Mouse (Mus musculus) hindbrain, embryonic 13.5 days (tissue): Measurements from ENCODE around the gene Gatad1. TPM values are rescaled to one million over a fixed set of nuclear protein-coding genes. Genes with fewer than 3 reads are reported as not detected.
"Not testable (repeated sequence)": the region's sequence is repeated elsewhere in the genome, so short reads cannot be mapped to it uniquely, and the experiment has no call there.

Experiments
- ATAC-seq: fragments of 200-750 bp; cut with Nextera tagmentation; 2 replicates; pipeline ENCODE4 v1.8.0; 2017; ENCODE audit warnings: moderate TSS enrichment; ENCODE audit not compliant: low FRiP score
- H3K27ac ChIP-seq: fragments of 300-500 bp; sonication (generic); 2 replicates; pipeline ENCODE4 v1.5.1; 2015; ENCODE audit warnings: inconsistent platforms, mild to moderate bottlenecking, moderate library complexity
- H3K27me3 ChIP-seq: fragments of 300-500 bp; sonication (generic); 2 replicates; pipeline ENCODE4 v1.6.1; 2015; ENCODE audit warnings: mild to moderate bottlenecking, inconsistent platforms
- H3K36me3 ChIP-seq: fragments of 300-500 bp; sonication (generic); 2 replicates; pipeline ENCODE4 v1.6.1; 2015; ENCODE audit warnings: mild to moderate bottlenecking, inconsistent platforms
- H3K4me1 ChIP-seq: fragments of 300-500 bp; sonication (generic); replicated peaks from 2 replicates; pipeline ENCODE4 v1.6.1; 2015; ENCODE audit warnings: inconsistent platforms
- H3K4me2 ChIP-seq: fragments of 300-500 bp; sonication (generic); 2 replicates; pipeline ENCODE4 v1.6.1; 2015; ENCODE audit warnings: inconsistent platforms, mild to moderate bottlenecking, moderate library complexity
- H3K4me3 ChIP-seq: fragments of 300-500 bp; sonication (generic); 2 replicates; pipeline ENCODE4 v1.5.1; 2015; ENCODE audit warnings: mild to moderate bottlenecking, inconsistent platforms
- H3K9ac ChIP-seq: fragments of 300-500 bp; sonication (generic); 2 replicates; pipeline ENCODE4 v1.6.1; 2015; ENCODE audit warnings: mild to moderate bottlenecking, inconsistent platforms
- H3K9me3 ChIP-seq: fragments of 300-500 bp; sonication (generic); 2 replicates; pipeline ENCODE4 v1.6.1; 2016; ENCODE audit warnings: inconsistent platforms
- WGBS: fragments of 180-500 bp; shearing (Covaris S2); methylation state at CpG from one replicate; pipeline ENCODE4 v1.1.7; 2015; 5-methylcytosine and 5-hydroxymethylcytosine counted together
- polyA plus RNA-seq: library from polyadenylated mRNA; unstranded; fragments of >200 nt; fragmentation: Nextera tagmentation; extraction: Ambion mirVana; gene quantifications from 2 replicates; pipeline ENCODE4 v1.2.1, GENCODE M21; 2015

Gatad1 gene
- 63.4 and 65.8 TPM in 2 replicates for polyA plus RNA-seq

DNA sequence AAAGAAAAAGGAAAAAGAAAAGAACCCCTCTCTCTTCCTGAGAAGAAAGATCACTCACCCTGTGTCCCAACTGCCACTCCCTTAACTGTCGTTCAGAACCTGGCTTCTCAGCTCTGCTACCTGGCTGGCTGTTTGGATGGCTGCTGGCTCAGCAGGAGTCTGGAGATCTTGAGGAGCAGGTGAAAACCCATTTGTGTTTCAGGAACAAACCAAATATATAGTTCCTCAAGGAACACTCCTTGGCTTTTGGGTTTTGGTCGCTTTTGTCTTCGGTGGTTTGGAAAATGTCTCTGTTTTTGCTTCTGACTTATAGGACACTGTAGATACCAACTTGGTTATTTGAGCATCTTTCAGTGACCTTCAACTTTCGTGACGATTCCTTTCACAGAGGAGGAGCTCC, at the start of gene Gatad1:
TSS of gene Gatad1 (minus strand) at position 101 of the 400 bp plus-strand sequence.
- H3K36me3 ChIP-seq = no peaks in the 10 kb centered on the region
- no peaks in the 10 kb centered on the region for H3K9me3 ChIP-seq
- no peaks in the 10 kb centered on the region for H3K27me3 ChIP-seq
- no peak within 1 kb of the TSS for H3K27ac ChIP-seq
- no peak for ATAC-seq
- no peak within 1 kb of the TSS for H3K4me3 ChIP-seq
- WGBS = 77% methylated on average over 5 of the region's 5 CpGs
- no peak within 1 kb of the TSS for H3K4me2 ChIP-seq
- no peak within 1 kb of the TSS for H3K9ac ChIP-seq
- no peaks in the 10 kb centered on the region for H3K4me1 ChIP-seq

- Histone ChIP-seq H3K27ac (no peak overlapping the region), H3K4me2 (no peak overlapping the region), H3K36me3 (peaks cover 55% of the 10 kb centered on the region), H3K4me1 (no peaks in the 10 kb centered on the region), H3K4me3 (no peak overlapping the region), H3K9me3 (no peaks in the 10 kb centered on the region), H3K9ac (no peak overlapping the region), H3K27me3 (no peaks in the 10 kb centered on the region)
- 67% methylated on average over 4 of the region's 4 CpGs for WGBS
- no peak for ATAC-seq
These were observed 45.2 kb upstream of the Gatad1 start for GRCm38 (mm10) chr5:3702180-3702579.

- no peak overlapping the region for H3K27ac ChIP-seq
- no peak overlapping the region for H3K4me2 ChIP-seq
- H3K9ac ChIP-seq = no peak overlapping the region
- H3K4me3 ChIP-seq = no peak overlapping the region
- 94% methylated on average over 5 of the region's 5 CpGs for WGBS
- no peak for ATAC-seq
- H3K27me3 ChIP-seq = no peaks in the 10 kb centered on the region
- no peaks in the 10 kb centered on the region for H3K9me3 ChIP-seq
- H3K4me1 ChIP-seq = no peaks in the 10 kb centered on the region
- H3K36me3 ChIP-seq = peaks cover 68% of the 10 kb centered on the region
These were observed 43.0 kb upstream of the Gatad1 start for GRCm38 (mm10) chr5:3700025-3700424.

GRCm38 (mm10) chr5:3696031-3696430, 39.0 kb upstream of the Gatad1 start:
- Histone ChIP-seq H3K4me2 (no peak overlapping the region), H3K4me1 (no peaks in the 10 kb centered on the region), H3K9ac (no peak overlapping the region), H3K27me3 (no peaks in the 10 kb centered on the region), H3K27ac (no peak overlapping the region), H3K36me3 (peaks cover 85% of the 10 kb centered on the region), H3K4me3 (no peak overlapping the region), H3K9me3 (no peaks in the 10 kb centered on the region)
- ATAC-seq = no peak
- 82% methylated on average over 3 of the region's 3 CpGs for WGBS

DNA sequence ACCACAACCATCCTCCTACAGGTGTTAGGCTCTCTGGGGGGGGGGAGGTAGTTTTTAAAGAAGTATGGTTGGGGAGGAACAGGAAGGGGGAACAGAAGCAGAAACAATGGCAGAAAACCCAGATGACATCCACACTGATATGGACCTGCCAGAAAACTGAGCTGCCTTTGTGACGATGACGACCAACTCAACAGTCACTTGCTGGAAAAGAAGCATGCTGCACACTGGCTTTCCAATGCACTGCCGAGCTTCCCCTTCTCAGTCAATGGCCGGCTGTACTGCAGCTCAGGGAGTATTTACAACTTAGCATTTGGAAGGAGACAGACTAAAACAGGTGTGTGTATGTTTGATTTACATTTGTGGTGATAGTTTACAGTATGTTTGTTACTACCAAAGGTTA, 38.2 kb upstream of the Gatad1 start:
- Histone ChIP-seq H3K27me3 (no peaks in the 10 kb centered on the region), H3K9me3 (no peaks in the 10 kb centered on the region), H3K9ac (no peak overlapping the region), H3K4me1 (no peaks in the 10 kb centered on the region), H3K4me3 (no peak overlapping the region), H3K36me3 (peaks cover 80% of the 10 kb centered on the region), H3K4me2 (no peak overlapping the region), H3K27ac (no peak overlapping the region)
- 88% methylated on average over 4 of the region's 4 CpGs for WGBS
- ATAC-seq = no peak

DNA sequence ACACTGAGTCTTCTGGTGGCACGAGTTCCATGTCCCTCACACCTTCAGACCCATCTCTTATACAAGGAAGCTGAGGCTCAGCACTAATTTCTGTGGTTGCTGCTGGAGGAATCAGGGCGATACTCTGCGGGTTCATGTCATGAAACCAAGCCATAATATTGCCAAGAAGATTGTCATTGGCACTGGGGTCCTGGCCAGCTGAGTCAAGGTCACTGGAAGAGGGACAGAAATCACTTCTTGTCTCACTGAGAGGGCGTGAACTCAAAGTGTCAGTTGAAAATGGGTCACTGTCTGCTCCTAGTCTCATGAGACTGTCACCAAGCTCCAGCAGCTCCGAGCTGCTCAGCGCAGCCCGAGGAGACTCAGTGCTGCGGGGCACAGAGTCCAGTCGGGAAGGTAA, 36.0 kb upstream of the Gatad1 start:
- Histone ChIP-seq H3K4me3 (no peak overlapping the region), H3K4me1 (no peaks in the 10 kb centered on the region), H3K36me3 (peaks cover 84% of the 10 kb centered on the region), H3K4me2 (no peak overlapping the region), H3K27ac (no peak overlapping the region), H3K9ac (no peak overlapping the region), H3K9me3 (no peaks in the 10 kb centered on the region), H3K27me3 (no peaks in the 10 kb centered on the region)
- no peak for ATAC-seq
- 94% methylated on average over 9 of the region's 9 CpGs for whole genome bisulfite sequencing

GRCm38 (mm10) chr5:3691283-3691682, 34.3 kb upstream of the Gatad1 start:
- Histone ChIP-seq H3K9me3 (no peaks in the 10 kb centered on the region), H3K4me3 (no peak overlapping the region), H3K27ac (no peak overlapping the region), H3K4me1 (no peaks in the 10 kb centered on the region), H3K27me3 (no peaks in the 10 kb centered on the region), H3K4me2 (no peak overlapping the region), H3K9ac (no peak overlapping the region), H3K36me3 (peaks cover 79% of the 10 kb centered on the region)
- no peak for ATAC-seq
- WGBS = 98% methylated on average over 3 of the region's 3 CpGs

DNA sequence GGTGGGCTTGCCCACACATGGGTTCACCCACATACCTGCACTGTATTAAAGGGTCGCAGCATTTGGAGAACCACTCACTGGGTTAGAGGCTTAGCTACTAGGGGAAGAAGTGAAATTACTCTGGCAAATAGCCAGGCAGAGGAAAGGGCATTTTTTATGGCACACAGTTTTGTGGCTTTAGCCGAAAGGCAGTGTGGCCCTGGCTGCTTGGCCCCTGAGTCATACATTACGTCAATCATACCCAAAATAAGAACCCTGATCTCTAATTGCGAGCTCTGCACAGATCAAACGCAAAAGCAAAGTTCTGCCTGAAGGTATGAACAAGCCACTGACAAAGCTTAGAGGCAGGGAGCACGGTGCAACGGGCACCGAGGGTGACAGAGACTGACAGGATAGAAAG, 31.3 kb upstream of the Gatad1 start:
- peaks cover 50% of the 10 kb centered on the region for H3K36me3 ChIP-seq
- 92% methylated on average over 8 of the region's 8 CpGs for WGBS
- ATAC-seq = no peak
- H3K27ac ChIP-seq = no peak overlapping the region
- H3K9me3 ChIP-seq = no peaks in the 10 kb centered on the region
- H3K4me2 ChIP-seq = no peak overlapping the region
- no peaks in the 10 kb centered on the region for H3K27me3 ChIP-seq
- H3K4me1 ChIP-seq = no peaks in the 10 kb centered on the region
- no peak overlapping the region for H3K4me3 ChIP-seq
- H3K9ac ChIP-seq = no peak overlapping the region

GRCm38 (mm10) chr5:3669938-3670554, 13.1 kb upstream of the Gatad1 start:
- Histone ChIP-seq H3K9ac (no peak overlapping the region), H3K4me3 (no peak overlapping the region), H3K9me3 (no peaks in the 10 kb centered on the region), H3K36me3 (no peaks in the 10 kb centered on the region), H3K4me1 (no peaks in the 10 kb centered on the region), H3K27ac (no peak overlapping the region), H3K27me3 (no peaks in the 10 kb centered on the region), H3K4me2 (no peak overlapping the region)
- 98% methylated on average over 6 of the region's 6 CpGs for WGBS
- ATAC-seq = no peak

- WGBS = 89% methylated on average over 12 of the region's 12 CpGs
- H3K9me3 ChIP-seq = no peaks in the 10 kb centered on the region
These were observed 9.6 kb upstream of the Gatad1 start for GRCm38 (mm10) chr5:3666585-3666984.

DNA sequence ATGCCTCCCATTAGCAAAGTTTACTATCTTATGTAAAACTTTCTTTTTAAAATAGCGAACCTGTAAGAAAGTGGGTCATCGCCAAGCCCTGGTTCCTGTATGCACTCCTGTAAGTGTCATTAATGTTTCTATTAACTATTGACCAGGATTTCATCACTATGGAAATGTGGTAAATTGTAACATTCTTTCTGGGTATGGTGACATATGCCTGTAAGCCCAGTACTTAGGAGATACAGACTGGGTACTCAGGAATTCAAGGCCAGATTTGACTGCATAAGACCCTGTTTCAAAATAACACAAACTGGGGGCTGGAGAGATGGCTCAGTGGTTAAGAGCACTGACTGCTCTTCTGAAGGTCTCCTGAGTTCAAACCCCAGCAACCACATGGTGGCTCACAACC, 8.2 kb upstream of the Gatad1 start:
- 87% methylated on average over 2 of the region's 2 CpGs for WGBS
- Histone ChIP-seq H3K9me3 (no peaks in the 10 kb centered on the region), H3K9ac (no peak overlapping the region), H3K4me3 (no peak overlapping the region), H3K27ac (no peak overlapping the region), H3K4me2 (no peak overlapping the region), H3K36me3 (no peaks in the 10 kb centered on the region), H3K4me1 (no peaks in the 10 kb centered on the region), H3K27me3 (no peaks in the 10 kb centered on the region)
- no peak for ATAC-seq

More at GRCm38 (mm10) chr5:3666585-3666984, 9.6 kb upstream of the Gatad1 start:
- no peak overlapping the region for H3K4me3 ChIP-seq
- H3K4me1 ChIP-seq = no peaks in the 10 kb centered on the region
- ATAC-seq = no peak
- H3K36me3 ChIP-seq = no peaks in the 10 kb centered on the region
- no peak overlapping the region for H3K4me2 ChIP-seq
- H3K27me3 ChIP-seq = no peaks in the 10 kb centered on the region
- H3K9ac ChIP-seq = no peak overlapping the region
- H3K27ac ChIP-seq = no peak overlapping the region

- Histone ChIP-seq H3K27me3 (no peaks in the 10 kb centered on the region), H3K4me3 (no peak overlapping the region), H3K4me1 (no peaks in the 10 kb centered on the region), H3K9ac (no peak overlapping the region), H3K9me3 (no peaks in the 10 kb centered on the region), H3K27ac (no peak overlapping the region), H3K4me2 (no peak overlapping the region), H3K36me3 (no peaks in the 10 kb centered on the region)
- WGBS = 92% methylated on average over 4 of the region's 4 CpGs
- ATAC-seq = no peak
These were observed 3.2 kb downstream of the Gatad1 start for GRCm38 (mm10) chr5:3653801-3654200.

DNA sequence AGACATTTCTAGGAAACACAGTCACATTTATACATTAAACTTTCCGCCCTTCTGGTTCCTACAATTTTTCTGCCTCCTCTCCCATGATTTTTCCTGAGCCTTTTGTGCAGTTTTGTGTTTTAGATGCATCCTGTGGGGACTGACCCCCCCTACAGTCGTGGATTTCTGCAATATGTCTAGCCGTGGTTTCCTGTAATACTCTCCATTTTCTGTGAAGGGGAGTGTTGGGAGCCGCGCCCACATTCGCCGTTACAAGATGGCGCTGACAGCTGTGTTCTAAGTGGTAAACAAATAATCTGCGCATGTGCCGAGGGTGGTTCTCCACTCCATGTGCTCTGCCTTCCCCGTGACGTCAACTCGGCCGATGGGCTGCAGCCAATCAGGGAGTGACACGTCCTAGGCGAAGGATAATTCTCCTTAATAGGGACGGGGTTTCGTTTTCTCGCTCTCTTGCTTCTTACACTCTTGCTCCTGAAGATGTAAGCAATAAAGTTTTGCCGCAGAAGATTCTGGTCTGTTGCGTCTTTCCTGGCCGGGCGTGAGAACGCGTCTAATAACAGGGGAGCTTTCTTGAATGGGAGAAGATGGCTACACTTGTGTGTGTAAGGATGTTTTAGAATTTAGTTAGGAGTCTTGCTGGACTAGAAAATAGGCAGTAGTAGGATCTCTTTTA, 3.9 kb downstream of the Gatad1 start:
- not testable (repeated sequence) for H3K36me3 ChIP-seq, H3K27ac ChIP-seq, H3K9ac ChIP-seq, H3K9me3 ChIP-seq, ATAC-seq, H3K27me3 ChIP-seq, H3K4me1 ChIP-seq, H3K4me2 ChIP-seq, H3K4me3 ChIP-seq
- 93% methylated on average over 16 of the region's 25 CpGs for WGBS
